ENCODE assay signal across 21 mouse cellular contexts in the genomic region with DNA sequence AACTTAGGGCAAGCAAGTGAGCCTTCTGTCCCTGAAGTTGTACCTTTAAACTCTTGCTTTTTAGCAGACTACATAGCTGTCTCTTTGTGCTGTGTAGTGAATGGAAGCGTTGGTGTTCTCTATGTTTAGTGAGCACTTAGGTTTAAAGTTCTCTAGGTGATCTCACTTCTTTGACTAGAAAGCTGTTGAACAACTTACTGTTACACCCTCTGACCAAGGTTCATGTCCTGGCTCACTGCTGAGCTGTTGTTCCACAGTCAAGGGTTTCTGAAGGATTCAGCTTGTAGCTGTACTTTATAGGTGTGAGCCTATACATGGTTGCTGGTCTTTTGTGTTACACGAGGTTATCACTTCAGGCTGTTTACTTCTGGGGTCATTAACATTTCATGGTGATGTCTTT. TPM values are rescaled to one million over a fixed set of nuclear protein-coding genes. Genes with fewer than 3 reads are reported as not detected.
DNase-seq lines count a peak whose midpoint lies in the region; ATAC-seq lines count a peak whose summit lies in the region.
"Had no signal": no experiment of that assay in that cellular context is flagged by ENCODE, and none has a peak within 500 bp of the region (broad histone marks: within the 10 kb centered on the region; RNA-seq: fewer than 3 reads in every experiment).

No protein-coding gene starts in this region.

- no peak for DNase-seq in heart, postnatal 4 days
- peak; percentile 41 to 43 for DNase-seq in kidney, adult 8-10 months
- DNase-seq in right cerebral cortex, postnatal 25 days, result no peak
- DNase-seq: adrenal gland, postnatal 10 days; B cell, adult 2 months; cerebellum, adult 11 months; cerebellum, postnatal 25 days; gastrocnemius, postnatal 25 days; layer of hippocampus, adult 9-11 months; lung, adult 2 months; midbrain, embryonic 14.5 days; retina, postnatal 1 day; thymus, adult 2 months had no signal

- no peaks in the 10 kb centered on the region for H3K9me3 ChIP-seq in heart, embryonic 12.5 days (replicated peaks)
- no peaks in the 10 kb centered on the region for H3K9me3 ChIP-seq in kidney, embryonic 14.5 days (ENCODE audit: control insufficient read depth, low read length)
- no peaks in the 10 kb centered on the region for H3K9me3 ChIP-seq in megakaryocyte, embryonic 14.5 days
- H3K9me3 ChIP-seq: forebrain, embryonic 12.5 days; hindbrain, embryonic 12.5 days had no signal

- 67% methylated on average over 2 of the region's 2 CpGs for WGBS in heart, embryonic 12.5 days
- 58% methylated on average over 2 of the region's 2 CpGs for WGBS in kidney, embryonic 14.5 days

- no peaks in the 10 kb centered on the region for H3K27me3 ChIP-seq in heart, embryonic 12.5 days (replicated peaks)
- no peaks in the 10 kb centered on the region for H3K27me3 ChIP-seq in kidney, embryonic 14.5 days (ENCODE audit: control insufficient read depth, insufficient read depth, low read length)
- H3K27me3 ChIP-seq in megakaryocyte, embryonic 14.5 days (replicated peaks), result no peaks in the 10 kb centered on the region
- H3K27me3 ChIP-seq: forebrain, embryonic 12.5 days; hindbrain, embryonic 12.5 days had no signal

- no peak overlapping the region for H3K4me3 ChIP-seq in heart, embryonic 12.5 days
- no peak overlapping the region for H3K4me3 ChIP-seq in kidney, embryonic 14.5 days (ENCODE audit: low read length)
- H3K4me3 ChIP-seq in megakaryocyte, embryonic 14.5 days (replicated peaks), result peak overlapping the region; percentile 69
- H3K4me3 ChIP-seq: forebrain, embryonic 12.5 days; hindbrain, embryonic 12.5 days had no signal

- H3K9ac ChIP-seq in heart, embryonic 12.5 days, result no peak overlapping the region
- H3K9ac ChIP-seq in kidney, embryonic 14.5 days (ENCODE audit: low read depth, low read length), result no peak overlapping the region
- H3K9ac ChIP-seq: forebrain, embryonic 12.5 days; hindbrain, embryonic 12.5 days had no signal

- H3K27ac ChIP-seq in heart, embryonic 12.5 days (ENCODE audit: poor library complexity, severe bottlenecking), result peak overlapping the region; percentile 84; the same call in 1 of the 2 replicates
- H3K27ac ChIP-seq in kidney, embryonic 14.5 days (ENCODE audit: low read depth, low read length), result no peak overlapping the region
- H3K27ac ChIP-seq: forebrain, embryonic 12.5 days; hindbrain, embryonic 12.5 days; macrophage had no signal

- ATAC-seq in heart, embryonic 12.5 days (ENCODE audit: insufficient number of reproducible peaks, low FRiP score), result no peak
- no peak for ATAC-seq in kidney, embryonic 14.5 days (ENCODE audit: low FRiP score, low TSS enrichment)
- ATAC-seq in megakaryocyte, adult 5-6 weeks (ENCODE audit: poor library complexity, severe bottlenecking), result no peak
- ATAC-seq: inflammation-experienced regulatory T-cells, adult 6 months had no signal

- H3K4me1 ChIP-seq in heart, embryonic 12.5 days (replicated peaks), result peaks cover 57% of the 10 kb centered on the region
- peaks cover 5% of the 10 kb centered on the region; the same call in 1 of the 2 replicates for H3K4me1 ChIP-seq in kidney, embryonic 14.5 days (ENCODE audit: control insufficient read depth, insufficient read depth, low read length)
- H3K4me1 ChIP-seq in megakaryocyte, embryonic 14.5 days, result peaks cover 82% of the 10 kb centered on the region

- H3K4me2 ChIP-seq in heart, embryonic 12.5 days, result no peak overlapping the region
- no peak overlapping the region for H3K4me2 ChIP-seq in kidney, embryonic 14.5 days (replicated peaks; ENCODE audit: low read depth, low read length)
- H3K4me2 ChIP-seq: forebrain, embryonic 12.5 days; hindbrain, embryonic 12.5 days had no signal

- H3K36me3 ChIP-seq in heart, embryonic 12.5 days, result 0 out of 2 replicates have a peak, but pooled peaks cover 2% of the 10 kb centered on the region
- no peaks in the 10 kb centered on the region; the same call in 1 of the 2 replicates for H3K36me3 ChIP-seq in kidney, embryonic 14.5 days (ENCODE audit: control insufficient read depth, insufficient read depth, low read length)
- H3K36me3 ChIP-seq in megakaryocyte, embryonic 14.5 days (replicated peaks; ENCODE audit: low read length), result peaks cover 64% of the 10 kb centered on the region
- H3K36me3 ChIP-seq: forebrain, embryonic 12.5 days had no signal

RNA-seq across cellular contexts. Expression of a gene that starts 5.9 kb away (rescaled TPM):
- polyA plus RNA-seq in heart, embryonic 12.5 days (2016; fragmentation: Nextera tagmentation; extraction: Ambion mirVana), result 65.8 and 70.4 TPM in 2 replicates
- total RNA-seq in heart, postnatal 4 days (2021), result 100 to 1,000 TPM; 132 to 133 TPM
- 29.6 and 37.8 TPM in 2 replicates for polyA plus RNA-seq in kidney, embryonic 14.5 days (2014; fragmentation: Nextera tagmentation; extraction: Ambion mirVana)
- 28.3 and 112 TPM in 2 replicates for polyA plus RNA-seq in megakaryocyte, embryonic 14.5 days (2012; ENCODE audit: insufficient read depth, low replicate concordance)
- total RNA-seq in megakaryocyte, adult 5-6 weeks (2015), result 77.9 and 85.2 TPM in 2 replicates
- total RNA-seq in megakaryocyte, adult 5-6 weeks (2017), result 137 and 138 TPM in 2 replicates

Comparison
In these comparisons a context has a peak if more than half of its experiments do, and no peak if none do; other contexts are left out.
1. DNase-seq: peak in kidney, adult 8-10 months (2 of 2); none in heart, postnatal 4 days (single experiment) and right cerebral cortex, postnatal 25 days (single experiment).